Mouse (Mus musculus) T-helper 2 cell (primary cell): ENCODE results near the gene Edn1.

ENCODE experiments used
- in situ Hi-C: fragments of 300-600 bp; cut with MboI, MseI; formaldehyde crosslinking; loops from one replicate; pipeline ENCODE4 v1.15.1; 2025; ENCODE audit warnings: high pct_unique_total_duplicates

Gene Edn1

GRCm38 (mm10) chr13:42309804-42310203 lies 8.5 kb downstream of the Edn1 start:
- in situ Hi-C loops: loop anchor here (10.0 kb wide), 1 partner anchor 905 kb away; no protein-coding TSS in a partner anchor

- in situ Hi-C loops: no loop called here
These were observed 14.4 kb downstream of the Edn1 start for GRCm38 (mm10) chr13:42315628-42316027.

- in situ Hi-C loops: no loop called here
These were observed 16.5 kb downstream of the Edn1 start for GRCm38 (mm10) chr13:42317808-42318207.

- in situ Hi-C loops: no loop called here
These were observed 27.3 kb downstream of the Edn1 start for GRCm38 (mm10) chr13:42328576-42328975.

GRCm38 (mm10) chr13:42331104-42331503 lies 29.8 kb downstream of the Edn1 start:
- in situ Hi-C loops: no loop called here

- in situ Hi-C loops: no loop called here
These were observed 33.7 kb downstream of the Edn1 start for GRCm38 (mm10) chr13:42334981-42335380.

GRCm38 (mm10) chr13:42336414-42336813 lies 35.1 kb downstream of the Edn1 start:
- in situ Hi-C loops: no loop called here

- in situ Hi-C loops: no loop called here
These were observed 35.8 kb downstream of the Edn1 start for GRCm38 (mm10) chr13:42337072-42337471.

- in situ Hi-C loops: no loop called here
These were observed 38.2 kb downstream of the Edn1 start for GRCm38 (mm10) chr13:42339466-42339865.

- in situ Hi-C loops: no loop called here
These were observed 40.7 kb downstream of the Edn1 start for GRCm38 (mm10) chr13:42341871-42342532.

GRCm38 (mm10) chr13:42345439-42345838 lies 44.2 kb downstream of the Edn1 start:
- in situ Hi-C loops: no loop called here

GRCm38 (mm10) chr13:42346414-42346813 lies 45.1 kb downstream of the Edn1 start:
- in situ Hi-C loops: no loop called here

GRCm38 (mm10) chr13:42351675-42352074 lies 50.4 kb downstream of the Edn1 start:
- in situ Hi-C loops: no loop called here
